Mouse (Mus musculus) midbrain, embryonic 15.5 days (tissue): ENCODE measurements around the gene Gm20388. TPM values are rescaled to one million over a fixed set of nuclear protein-coding genes. Genes with fewer than 3 reads are reported as not detected.

Source experiments
- ATAC-seq: fragments of 200-750 bp; cut with Nextera tagmentation; replicated peaks from 2 replicates; pipeline ENCODE4 v1.8.0; 2017; ENCODE audit warnings: moderate TSS enrichment
- H3K27ac ChIP-seq: fragments of 300-500 bp; sonication (generic); 2 replicates; pipeline ENCODE4 v1.5.1; 2015; ENCODE audit warnings: mild to moderate bottlenecking, inconsistent platforms
- H3K27me3 ChIP-seq: fragments of 300-500 bp; sonication (generic); replicated peaks from 2 replicates; pipeline ENCODE4 v1.6.1; 2015; ENCODE audit warnings: inconsistent platforms
- H3K36me3 ChIP-seq: fragments of 300-500 bp; sonication (generic); replicated peaks from 2 replicates; pipeline ENCODE4 v1.6.1; 2015; ENCODE audit warnings: inconsistent platforms
- H3K4me1 ChIP-seq: fragments of 300-500 bp; sonication (generic); 2 replicates; pipeline ENCODE4 v1.6.1; 2015; ENCODE audit warnings: inconsistent platforms
- H3K4me2 ChIP-seq: fragments of 300-500 bp; sonication (generic); 2 replicates; pipeline ENCODE4 v1.6.1; 2015; ENCODE audit warnings: inconsistent platforms, mild to moderate bottlenecking, moderate library complexity
- H3K4me3 ChIP-seq: fragments of 300-500 bp; sonication (generic); 2 replicates; pipeline ENCODE4 v1.5.1; 2015; ENCODE audit warnings: mild to moderate bottlenecking, inconsistent platforms
- H3K9ac ChIP-seq: fragments of 300-500 bp; sonication (generic); 2 replicates; pipeline ENCODE4 v1.6.1; 2015; ENCODE audit warnings: mild to moderate bottlenecking, inconsistent platforms
- H3K9me3 ChIP-seq: fragments of 300-500 bp; sonication (generic); 2 replicates; pipeline ENCODE4 v1.6.1; 2016; ENCODE audit warnings: inconsistent platforms
- WGBS: fragments of 180-500 bp; shearing (Covaris S2); methylation state at CpG from one replicate; pipeline ENCODE4 v1.1.7; 2015; ENCODE audit warnings: mixed read lengths; 5-methylcytosine and 5-hydroxymethylcytosine counted together
- polyA plus RNA-seq: library from polyadenylated mRNA; unstranded; fragments of >200 nt; fragmentation: Nextera tagmentation; extraction: Ambion mirVana; gene quantifications from 2 replicates; pipeline ENCODE4 v1.2.1, GENCODE M21; 2015

Gm20388 gene
- polyA plus RNA-seq, 1 experiment from 2014 or later: 5.6 TPM

DNA sequence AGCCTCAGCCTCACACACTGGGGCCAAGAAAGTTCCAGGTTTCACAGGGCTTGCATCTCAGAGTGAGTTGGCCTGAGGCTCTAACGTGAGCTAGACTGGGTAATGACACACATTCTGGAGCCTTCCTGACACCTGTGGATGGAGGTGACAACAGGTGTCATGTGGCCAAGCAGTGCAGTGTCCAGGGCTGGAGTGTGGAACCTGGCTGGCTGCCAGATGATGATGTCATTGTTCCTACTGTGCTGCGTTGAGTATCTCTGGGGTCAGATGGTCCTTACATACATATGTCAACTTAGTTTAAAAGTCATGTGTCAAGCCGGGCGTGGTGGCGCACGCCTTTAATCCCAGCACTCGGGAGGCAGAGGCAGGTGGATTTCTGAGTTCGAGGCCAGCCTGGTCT, 368.8 kb downstream of the Gm20388 start:
- H3K9me3 ChIP-seq: no peaks in the 10 kb centered on the region
- H3K4me1 ChIP-seq: peaks cover 45% of the 10 kb centered on the region
- no peak overlapping the region for H3K9ac ChIP-seq
- no peak for ATAC-seq
- no peak overlapping the region for H3K27ac ChIP-seq
- H3K4me3 ChIP-seq: no peak overlapping the region
- no peak overlapping the region for H3K4me2 ChIP-seq
- 0 out of 2 replicates have a peak, but pooled peaks cover 5% of the 10 kb centered on the region for H3K27me3 ChIP-seq
- H3K36me3 ChIP-seq: no peaks in the 10 kb centered on the region
- WGBS: 90% methylated on average over 8 of the region's 8 CpGs

DNA sequence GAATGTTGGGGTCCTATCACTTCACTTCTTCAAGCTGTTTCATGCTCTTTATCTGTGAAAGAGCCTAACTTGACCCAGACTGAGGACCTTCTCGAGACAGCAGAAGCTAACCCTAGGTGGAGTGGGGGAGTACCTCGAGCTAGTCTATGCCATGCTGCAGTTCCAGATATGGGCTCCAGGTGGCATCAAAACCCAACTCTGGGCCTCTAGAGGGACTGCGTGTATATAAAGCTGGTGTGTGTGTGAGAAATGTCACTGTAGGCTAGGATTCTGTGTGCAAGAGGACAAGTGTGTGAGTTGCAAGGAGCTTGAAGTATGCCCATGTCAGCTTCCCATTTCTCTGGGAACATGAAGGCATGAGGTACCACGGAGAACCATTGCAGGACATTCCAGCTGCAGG, 370.8 kb downstream of the Gm20388 start:
- WGBS: 21% methylated on average over 4 of the region's 4 CpGs
- no peak overlapping the region for H3K4me3 ChIP-seq
- H3K27me3 ChIP-seq: 0 out of 2 replicates have a peak, but pooled peaks cover 5% of the 10 kb centered on the region
- peaks cover 51% of the 10 kb centered on the region for H3K4me1 ChIP-seq
- ATAC-seq: peak; percentile 43
- H3K9me3 ChIP-seq: no peaks in the 10 kb centered on the region
- H3K4me2 ChIP-seq: no peak overlapping the region
- H3K27ac ChIP-seq: no peak overlapping the region
- H3K9ac ChIP-seq: no peak overlapping the region
- H3K36me3 ChIP-seq: no peaks in the 10 kb centered on the region

DNA sequence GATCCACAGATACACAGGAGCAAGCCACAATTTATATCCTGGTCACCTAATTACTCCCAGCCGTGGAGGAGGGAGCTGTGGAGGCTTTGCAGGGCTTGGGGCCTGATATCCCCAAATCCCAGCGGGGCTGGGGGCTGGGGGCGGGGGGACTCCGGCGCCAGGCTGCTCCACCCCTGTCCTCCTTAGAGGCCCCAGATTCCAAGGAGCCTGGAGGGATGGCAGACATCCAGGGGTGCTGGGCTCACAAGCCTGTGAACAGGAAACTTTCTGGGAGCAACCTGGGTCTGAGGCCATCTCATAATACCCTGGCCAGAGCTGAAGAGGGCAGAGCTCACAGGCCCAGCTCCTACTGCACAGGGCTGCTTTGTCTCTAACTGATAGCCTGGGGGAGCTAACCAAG, 371.8 kb downstream of the Gm20388 start:
- no peak overlapping the region for H3K4me2 ChIP-seq
- ATAC-seq: no peak
- peak overlapping the region; percentile 20; the same call in 1 of the 2 replicates for H3K9ac ChIP-seq
- no peaks in the 10 kb centered on the region for H3K9me3 ChIP-seq
- peaks cover 43% of the 10 kb centered on the region for H3K4me1 ChIP-seq
- H3K4me3 ChIP-seq: no peak overlapping the region
- 0 out of 2 replicates have a peak, but pooled peaks cover 5% of the 10 kb centered on the region for H3K27me3 ChIP-seq
- H3K27ac ChIP-seq: 0 out of 2 replicates have a peak overlapping the region, but pooled peaks have one; percentile 15
- WGBS: 37% methylated on average over 5 of the region's 5 CpGs
- no peaks in the 10 kb centered on the region for H3K36me3 ChIP-seq

DNA sequence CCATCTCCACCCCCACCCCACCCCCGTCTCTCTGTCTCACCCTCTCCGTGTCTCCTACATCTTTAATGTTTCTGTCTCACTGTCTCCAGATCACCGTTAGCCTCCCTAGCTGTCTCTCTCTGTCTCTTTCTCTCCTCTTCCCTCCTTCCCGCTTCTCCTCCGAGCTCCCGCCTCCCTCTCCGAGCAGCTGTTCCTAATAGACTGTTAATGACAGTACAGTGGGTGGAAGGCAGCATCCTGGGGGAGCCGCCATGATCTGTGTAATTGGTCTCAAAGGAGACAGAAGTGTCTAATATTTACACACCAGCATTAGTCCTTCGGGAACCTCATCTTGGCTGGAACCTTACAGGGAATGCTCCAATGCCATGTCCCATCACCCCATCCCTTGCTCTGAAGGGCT, 373.6 kb downstream of the Gm20388 start:
- no peak for ATAC-seq
- H3K4me1 ChIP-seq: peaks cover 52% of the 10 kb centered on the region
- H3K27me3 ChIP-seq: 0 out of 2 replicates have a peak, but pooled peaks cover 5% of the 10 kb centered on the region
- H3K9ac ChIP-seq: no peak overlapping the region
- 21% methylated on average over 9 of the region's 9 CpGs for WGBS
- no peak overlapping the region for H3K4me2 ChIP-seq
- H3K4me3 ChIP-seq: no peak overlapping the region
- no peaks in the 10 kb centered on the region for H3K36me3 ChIP-seq
- H3K9me3 ChIP-seq: no peaks in the 10 kb centered on the region
- H3K27ac ChIP-seq: peak overlapping the region; percentile 27

DNA sequence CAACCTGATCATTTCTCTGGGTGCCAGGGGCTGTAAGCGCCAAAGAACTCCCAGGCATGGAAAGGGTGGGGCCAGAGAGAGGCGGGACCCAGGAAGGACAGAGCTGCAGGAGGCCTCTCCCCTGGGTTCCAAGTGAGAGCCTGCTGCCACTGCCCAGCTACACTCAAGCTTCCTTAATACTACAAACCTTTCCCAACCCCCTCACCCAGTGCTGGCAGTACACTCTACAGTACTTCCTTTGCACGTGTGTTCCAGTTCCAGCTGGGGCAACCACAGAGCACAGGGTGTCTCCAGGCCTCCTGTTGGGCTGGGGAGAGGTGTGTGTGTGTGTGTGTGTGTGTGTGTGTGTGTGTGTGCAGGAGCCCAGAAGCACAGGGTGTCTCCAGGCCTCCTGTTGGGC, 374.4 kb downstream of the Gm20388 start:
- Histone ChIP-seq H3K27me3 (0 out of 2 replicates have a peak, but pooled peaks cover 4% of the 10 kb centered on the region), H3K9me3 (no peaks in the 10 kb centered on the region), H3K4me2 (no peak overlapping the region), H3K9ac (no peak overlapping the region), H3K27ac (peak overlapping the region; percentile 27), H3K4me1 (peaks cover 60% of the 10 kb centered on the region), H3K4me3 (no peak overlapping the region), H3K36me3 (no peaks in the 10 kb centered on the region)
- no peak for ATAC-seq
- WGBS: 26% methylated on average over 3 of the region's 3 CpGs

DNA sequence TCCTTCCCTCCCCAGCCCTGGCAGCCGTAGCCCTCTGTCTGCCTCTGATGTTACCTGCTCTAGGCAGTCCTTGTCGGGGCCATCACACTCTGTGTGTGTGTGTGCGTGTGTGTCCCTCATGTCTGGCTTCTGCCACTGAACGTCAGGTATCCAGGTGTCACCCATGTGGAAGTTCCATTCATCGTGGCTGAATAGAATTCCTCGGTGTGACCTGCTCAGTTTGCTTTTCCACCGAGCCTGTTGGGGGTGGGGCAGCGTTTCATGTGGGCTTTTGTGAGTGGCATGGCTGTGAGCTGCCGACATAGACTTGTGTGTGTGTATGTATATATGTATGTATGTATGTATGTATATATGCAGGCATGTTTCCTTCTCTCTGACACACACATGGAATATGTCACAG, 375.2 kb downstream of the Gm20388 start:
- H3K9ac ChIP-seq: no peak overlapping the region

DNA sequence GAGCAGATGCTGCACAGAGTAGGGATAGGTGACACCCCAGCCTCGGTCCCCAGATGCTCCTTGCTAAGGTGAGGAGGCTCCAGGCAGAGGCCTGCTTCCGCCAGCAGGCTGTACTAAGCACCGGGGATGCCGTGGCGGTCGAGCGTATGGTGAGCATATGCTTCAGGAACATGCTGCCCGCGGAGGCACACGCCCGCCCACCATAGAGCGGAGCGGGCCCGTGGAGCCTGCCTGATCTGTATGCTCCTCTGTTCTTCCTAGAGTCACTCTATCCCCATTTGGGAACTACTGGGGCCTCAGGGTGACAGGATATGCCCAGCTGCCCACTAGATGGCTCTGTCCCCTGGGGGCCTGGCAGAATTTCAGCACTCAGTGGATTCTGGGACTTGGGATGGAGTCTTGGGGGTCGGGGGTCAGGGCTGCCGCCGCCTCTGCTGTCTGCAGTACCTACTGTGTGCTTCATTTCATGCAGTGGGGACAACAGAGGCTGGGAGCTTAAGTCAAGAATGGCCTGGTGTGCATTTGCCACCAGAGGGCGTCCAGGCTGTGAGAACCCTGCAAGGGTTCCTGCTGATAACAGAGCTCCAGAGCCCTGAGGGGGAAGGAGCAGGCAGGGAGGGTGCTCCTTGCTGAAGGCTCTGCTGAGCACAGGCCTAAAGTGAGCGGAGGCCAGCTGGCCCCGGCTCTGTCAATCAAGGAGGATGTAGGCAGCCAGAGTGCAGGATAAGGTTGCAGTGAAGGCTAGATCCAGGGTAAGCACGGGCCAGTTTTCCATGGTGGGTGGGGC, 377.7 kb downstream of the Gm20388 start:
- Histone ChIP-seq H3K4me1 (peaks cover 68% of the 10 kb centered on the region), H3K27ac (no peak overlapping the region), H3K4me3 (no peak overlapping the region), H3K9ac (no peak overlapping the region), H3K36me3 (no peaks in the 10 kb centered on the region), H3K4me2 (no peak overlapping the region), H3K9me3 (no peaks in the 10 kb centered on the region), H3K27me3 (no peaks in the 10 kb centered on the region)
- no peak for ATAC-seq
- WGBS: 38% methylated on average over 21 of the region's 21 CpGs

More for the DNA sequence above, 375.2 kb downstream of the Gm20388 start:
- no peak for ATAC-seq
- H3K27me3 ChIP-seq: no peaks in the 10 kb centered on the region
- no peaks in the 10 kb centered on the region for H3K36me3 ChIP-seq
- H3K27ac ChIP-seq: peak overlapping the region; percentile 27; the same call in 1 of the 2 replicates
- H3K9me3 ChIP-seq: no peaks in the 10 kb centered on the region
- no peak overlapping the region for H3K4me2 ChIP-seq
- no peak overlapping the region for H3K4me3 ChIP-seq
- H3K4me1 ChIP-seq: peaks cover 67% of the 10 kb centered on the region
- whole genome bisulfite sequencing: 59% methylated on average over 9 of the region's 9 CpGs

DNA sequence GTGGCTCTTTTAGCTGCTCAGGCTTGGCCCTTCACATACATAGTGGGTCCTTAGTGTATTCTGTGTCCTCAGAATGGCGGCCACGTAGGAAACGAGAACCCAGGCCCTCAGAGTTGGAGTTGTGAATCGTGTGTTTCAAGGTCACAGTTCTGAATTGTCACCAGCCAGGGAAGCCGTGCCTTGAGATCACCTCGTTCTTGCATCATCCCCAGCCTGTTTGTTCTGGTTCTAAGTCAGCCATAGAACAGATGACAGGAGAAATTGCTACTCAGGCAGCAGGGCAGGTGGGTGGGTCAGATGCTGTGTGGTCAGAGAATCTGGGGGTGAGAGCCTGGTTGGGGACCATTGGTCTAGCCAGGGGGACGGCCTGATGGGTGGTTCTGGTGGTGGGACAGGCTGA, 378.6 kb downstream of the Gm20388 start:
- Histone ChIP-seq H3K9me3 (no peaks in the 10 kb centered on the region), H3K27ac (no peak overlapping the region)
- no peak for ATAC-seq

DNA sequence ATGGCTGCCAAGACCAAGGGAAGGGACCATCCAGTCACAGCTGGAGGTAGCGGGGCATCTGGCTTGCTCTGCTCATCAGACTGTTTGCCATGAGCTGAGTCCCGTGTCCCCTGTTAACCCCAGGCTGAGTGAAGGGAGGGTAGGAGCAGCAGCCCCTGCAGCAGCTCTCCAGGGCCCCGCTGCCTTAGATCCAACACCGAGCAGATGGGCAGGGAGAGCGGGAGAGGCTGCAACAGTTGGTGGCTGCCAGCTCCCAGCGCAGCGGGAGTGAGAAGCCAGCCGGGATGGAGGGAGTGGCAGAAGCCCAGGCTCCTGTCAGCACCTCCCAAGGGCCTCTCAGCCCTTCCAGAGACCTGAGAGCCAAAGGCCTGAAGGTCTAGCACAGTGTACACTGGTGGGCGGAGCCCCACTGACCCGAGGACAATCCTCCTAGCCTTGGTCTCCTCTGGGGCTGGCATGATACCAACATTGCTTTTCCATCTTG, 379.1 kb downstream of the Gm20388 start:
- Histone ChIP-seq H3K27me3 (no peaks in the 10 kb centered on the region), H3K4me3 (no peak overlapping the region), H3K9ac (no peak overlapping the region), H3K4me2 (no peak overlapping the region), H3K36me3 (no peaks in the 10 kb centered on the region), H3K27ac (no peak overlapping the region), H3K9me3 (no peaks in the 10 kb centered on the region), H3K4me1 (peaks cover 70% of the 10 kb centered on the region)
- ATAC-seq: no peak
- 29% methylated on average over 10 of the region's 10 CpGs for WGBS

More for the DNA sequence above, 378.6 kb downstream of the Gm20388 start:
- Histone ChIP-seq H3K9ac (no peak overlapping the region), H3K27me3 (no peaks in the 10 kb centered on the region), H3K4me3 (no peak overlapping the region), H3K4me1 (peaks cover 70% of the 10 kb centered on the region), H3K4me2 (no peak overlapping the region), H3K36me3 (no peaks in the 10 kb centered on the region)
- WGBS: 82% methylated on average over 7 of the region's 7 CpGs

DNA sequence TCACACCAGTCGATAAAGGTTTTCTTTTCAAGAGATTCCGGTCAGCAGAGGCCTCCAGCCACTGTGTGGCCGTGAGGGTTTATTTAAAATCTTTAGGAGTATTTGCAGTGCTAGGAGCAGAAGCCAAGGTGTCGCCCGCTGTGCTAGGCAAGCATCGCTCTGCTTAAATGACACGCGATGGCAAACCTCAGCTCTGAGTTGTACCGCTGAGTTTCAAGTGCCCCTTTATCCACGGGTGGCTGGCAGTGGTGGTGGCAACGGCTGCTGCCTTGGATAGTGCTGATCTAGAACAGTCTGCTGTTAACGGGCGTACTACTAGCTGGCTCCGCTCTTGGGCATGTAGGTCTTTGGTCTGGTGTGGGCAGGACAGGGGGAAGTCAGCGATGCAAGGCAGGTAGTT, 380.0 kb downstream of the Gm20388 start:
- Histone ChIP-seq H3K9me3 (no peaks in the 10 kb centered on the region), H3K4me2 (no peak overlapping the region), H3K36me3 (no peaks in the 10 kb centered on the region), H3K4me1 (peaks cover 70% of the 10 kb centered on the region), H3K4me3 (no peak overlapping the region), H3K27ac (no peak overlapping the region), H3K9ac (no peak overlapping the region), H3K27me3 (no peaks in the 10 kb centered on the region)
- ATAC-seq: no peak
- 60% methylated on average over 15 of the region's 15 CpGs for WGBS

DNA sequence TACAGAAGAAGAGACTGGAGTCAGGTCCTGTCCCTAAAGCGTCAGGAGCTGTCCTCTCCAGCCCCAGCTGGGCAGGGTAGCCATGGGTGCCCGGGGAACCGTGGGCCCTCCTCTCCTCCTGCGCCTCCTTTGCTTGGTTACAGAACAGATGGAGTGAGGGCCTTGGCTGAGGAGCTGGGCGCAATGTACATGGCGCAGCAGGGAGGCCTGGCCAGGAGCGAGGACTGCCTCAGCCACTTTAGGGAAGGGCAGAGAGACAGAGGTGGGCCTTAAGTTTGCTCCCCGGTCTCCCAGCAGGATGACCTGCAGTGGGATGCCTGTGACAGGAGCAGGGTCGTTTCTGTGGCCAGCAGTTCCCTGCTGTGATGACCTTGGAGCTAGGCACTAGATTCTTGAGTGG, 381.0 kb downstream of the Gm20388 start:
- no peak for ATAC-seq
- Histone ChIP-seq H3K27ac (peak overlapping the region; percentile 69), H3K36me3 (no peaks in the 10 kb centered on the region), H3K9ac (no peak overlapping the region), H3K4me1 (peaks cover 74% of the 10 kb centered on the region), H3K9me3 (no peaks in the 10 kb centered on the region), H3K27me3 (no peaks in the 10 kb centered on the region), H3K4me2 (no peak overlapping the region), H3K4me3 (no peak overlapping the region)
- WGBS: 77% methylated on average over 9 of the region's 9 CpGs

DNA sequence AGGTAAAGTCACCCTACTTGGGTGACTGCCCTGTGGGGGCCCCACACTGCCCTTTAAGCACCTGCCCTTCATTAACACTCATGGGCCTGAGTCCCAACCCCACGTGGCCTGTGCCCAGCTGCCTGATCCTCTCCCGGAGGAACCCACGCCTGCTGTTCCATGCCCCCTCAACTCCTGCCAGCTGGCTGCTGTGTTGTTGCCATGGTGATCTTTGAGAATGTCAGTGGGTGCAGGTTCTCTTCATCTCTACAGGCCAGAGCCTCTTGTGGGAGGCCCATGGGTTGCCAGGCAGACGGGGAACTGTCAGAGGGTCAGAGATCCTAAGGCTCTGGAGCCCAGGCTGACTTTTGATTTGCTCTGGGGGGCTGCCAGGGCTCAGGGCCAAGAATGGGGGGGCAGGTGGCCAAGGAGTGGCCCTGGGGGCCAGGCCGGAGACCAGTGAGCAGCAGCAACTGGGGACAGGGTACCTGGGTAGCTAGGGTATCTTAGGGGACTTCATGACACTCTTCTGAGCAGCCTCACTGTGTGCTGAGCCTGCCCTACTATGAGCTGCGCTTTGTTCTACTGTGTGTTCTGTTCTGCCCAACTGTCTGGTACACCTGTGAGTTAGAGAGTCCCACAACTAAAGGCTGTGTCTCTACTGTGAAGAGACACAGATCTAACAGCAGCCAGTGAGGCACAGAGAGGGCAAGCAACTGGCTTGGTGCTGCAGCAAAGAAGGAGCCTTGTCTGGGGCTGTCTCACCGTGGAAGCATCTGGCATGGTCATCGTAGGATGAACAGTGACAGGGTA, 381.9 kb downstream of the Gm20388 start:
- Histone ChIP-seq H3K27ac (peak overlapping the region; percentile 69), H3K27me3 (no peaks in the 10 kb centered on the region), H3K4me3 (no peak overlapping the region), H3K4me2 (no peak overlapping the region), H3K9me3 (no peaks in the 10 kb centered on the region), H3K9ac (no peak overlapping the region), H3K4me1 (peaks cover 82% of the 10 kb centered on the region), H3K36me3 (no peaks in the 10 kb centered on the region)
- WGBS: 33% methylated on average over 8 of the region's 8 CpGs
- peak; percentile 32 for ATAC-seq
